Mouse (Mus musculus): Measurements from ENCODE around the gene Gm5965.
"Not testable (repeated sequence)": the region's sequence is repeated elsewhere in the genome, so short reads cannot be mapped to it uniquely, and the experiment has no call there.

- TF ChIP-seq POLR2A (IDR thresholded peaks at IDR 0.05; ENCODE audit: extremely low read depth, insufficient read depth, low read length); CTCF (IDR thresholded peaks at IDR 0.05; ENCODE audit: low read depth, low read length): not testable (repeated sequence)
Observed at GRCm38 (mm10) chr16:88758547-88758946, 19.1 kb upstream of the Gm5965 start, which contains the start of gene 2310034C09Rik.

Measured in liver, adult 2 months (tissue).